In genomic region chr1:40404682-40405081, GRCm38 (mm10) we compare ENCODE assay signal across 16 mouse cellular contexts. TPM values are rescaled to one million over a fixed set of nuclear protein-coding genes. Genes with fewer than 3 reads are reported as not detected.
DNase-seq lines count a peak whose midpoint lies in the region; ATAC-seq and TF ChIP-seq lines count a peak whose summit lies in the region.
"Had no signal": no experiment of that assay in that cellular context is flagged by ENCODE, and none has a peak within 500 bp of the region (broad histone marks: within the 10 kb centered on the region; RNA-seq: fewer than 3 reads in every experiment).

No protein-coding gene starts in this region.

- no peak for TF ChIP-seq CTCF in embryonic fibroblast, embryonic 13.5 days (IDR thresholded peaks at IDR 0.05; ENCODE audit: borderline replicate concordance, insufficient read depth, low read length)

- no peak overlapping the region for H3K4me3 ChIP-seq in embryonic fibroblast, embryonic 13.5 days (ENCODE audit: insufficient read depth, low read length)
- H3K4me3 ChIP-seq: embryonic facial prominence, embryonic 13.5 days; forebrain, embryonic 13.5 days; limb, embryonic 15.5 days; stomach, embryonic 15.5 days had no signal

- DNase-seq in heart, adult 18-20 months: peak; percentile 30 to 35
- DNase-seq in heart, adult 11 months: no peak
- peak; percentile 5 to 61 for DNase-seq in left cerebral cortex, postnatal 25 days (ENCODE audit: low spot score in 2 of 2)
- no peak for DNase-seq in left cerebral cortex, postnatal 4 days
- no peak for DNase-seq in testis, postnatal 10 days (ENCODE audit: low spot score)
- DNase-seq in kidney, postnatal 4 days: no peak
- DNase-seq: adrenal gland, postnatal 10 days; gastrocnemius, postnatal 10 days; lung, postnatal 10 days; thymus, postnatal 25 days had no signal

- intact Hi-C loops in left cerebral cortex, postnatal 25 days (cut with DNase I): no loop called here
- intact Hi-C loops in left cerebral cortex, postnatal 4 days (cut with DNase I): no loop called here

- no peak for TF ChIP-seq POLR2A in embryonic fibroblast, embryonic 13.5 days (IDR thresholded peaks at IDR 0.05; ENCODE audit: low read depth, low read length)

- peak overlapping the region; percentile 17; the same call in 1 of the 2 replicates for H3K27ac ChIP-seq in embryonic fibroblast, embryonic 13.5 days (ENCODE audit: insufficient read depth, low read length)
- H3K27ac ChIP-seq: embryonic facial prominence, embryonic 13.5 days; forebrain, embryonic 13.5 days; limb, embryonic 15.5 days; stomach, embryonic 15.5 days had no signal

- peak; percentile 82 for ATAC-seq in monocyte, adult 5-6 weeks (replicated peaks; ENCODE audit: insufficient number of reproducible peaks, low FRiP score, low TSS enrichment, poor library complexity, severe bottlenecking)
- ATAC-seq: forebrain, embryonic 13.5 days had no signal

- H3K4me1 ChIP-seq in embryonic fibroblast, embryonic 13.5 days (ENCODE audit: control insufficient read depth, insufficient read depth, low read length): no peaks in the 10 kb centered on the region
- H3K4me1 ChIP-seq: embryonic facial prominence, embryonic 13.5 days; forebrain, embryonic 13.5 days; limb, embryonic 15.5 days; stomach, embryonic 15.5 days had no signal

RNA-seq across cellular contexts. Expression of gene Il1rl1, which starts 24.7 kb away (rescaled TPM):
- under 1 TPM; 0.75 to 0.99 TPM for total RNA-seq in heart, adult 18-20 months (2021)
- under 1 TPM; 0.14 to 0.18 TPM for total RNA-seq in left cerebral cortex, postnatal 25 days (2021)
- total RNA-seq in left cerebral cortex, postnatal 4 days (2021): under 1 TPM; 0.54 to 0.60 TPM
- polyA plus RNA-seq in embryonic fibroblast, embryonic 13.5 days (2011; ENCODE audit: insufficient read length, low read depth, missing spikeins): 413 and 663 TPM in 2 replicates
- 3.8 to 19.9 TPM (median 18.4 TPM) in 3 replicates for total RNA-seq in monocyte, adult 5-6 weeks (2017)
- polyA plus RNA-seq: forebrain, embryonic 13.5 days had no signal

Comparison
In these comparisons a context has a peak if more than half of its experiments do, and no peak if none do; other contexts are left out.
1. DNase-seq: peak in heart, adult 18-20 months (2 of 2) and left cerebral cortex, postnatal 25 days (2 of 2); none in heart, adult 11 months (single experiment), left cerebral cortex, postnatal 4 days (single experiment), testis, postnatal 10 days (single experiment) and kidney, postnatal 4 days (0 of 2).